ENCODE assay signal across 9 mouse cellular contexts in the genomic region with DNA sequence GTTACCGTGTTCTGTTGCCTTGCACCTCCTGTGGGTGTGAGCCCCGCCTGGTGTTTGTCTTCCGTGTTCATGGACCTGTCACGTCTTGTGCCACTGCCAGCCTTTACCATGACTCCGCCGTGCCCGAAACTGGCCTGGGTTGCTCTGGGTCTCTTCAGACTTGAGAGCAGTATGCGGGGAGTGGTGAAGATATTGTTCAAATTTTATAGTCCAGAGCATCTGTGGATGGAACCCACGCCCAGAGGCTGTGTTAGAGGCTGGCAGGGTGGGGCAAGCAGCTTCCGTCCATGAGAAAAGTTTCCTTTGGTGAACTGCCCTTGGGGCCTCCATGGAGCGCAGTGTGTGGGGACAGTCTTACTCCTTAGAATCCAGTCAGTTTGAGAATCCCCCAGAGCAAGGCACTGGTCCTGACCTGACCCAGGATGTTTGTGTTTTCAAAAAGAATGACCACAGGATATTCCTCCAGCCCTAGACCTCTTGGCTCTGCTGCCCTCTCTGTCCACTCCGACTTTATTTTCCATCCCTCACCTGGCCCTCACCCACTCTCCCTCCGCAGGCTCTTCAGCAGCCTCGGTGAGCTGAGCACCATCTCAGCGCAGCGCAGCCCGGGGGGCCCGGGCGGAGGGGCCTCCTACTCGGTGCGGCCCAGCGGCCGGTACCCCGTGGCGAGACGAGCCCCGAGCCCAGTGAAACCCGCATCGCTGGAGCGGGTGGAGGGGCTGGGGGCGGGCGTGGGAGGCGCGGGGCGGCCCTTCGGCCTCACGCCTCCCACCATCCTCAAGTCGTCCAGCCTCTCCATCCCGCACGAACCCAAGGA. TPM values are rescaled to one million over a fixed set of nuclear protein-coding genes. Genes with fewer than 3 reads are reported as not detected.
DNase-seq lines count a peak whose midpoint lies in the region; ATAC-seq and TF ChIP-seq lines count a peak whose summit lies in the region.
"Had no signal": no experiment of that assay in that cellular context is flagged by ENCODE, and none has a peak within 500 bp of the region (broad histone marks: within the 10 kb centered on the region; RNA-seq: fewer than 3 reads in every experiment).

No protein-coding gene starts in this region.

- 18% methylated on average over 38 of the region's 40 CpGs for WGBS in lung, embryonic 14.5 days
- 15% methylated on average over 40 of the region's 40 CpGs for WGBS in intestine, embryonic 15.5 days
- 14% methylated on average over 36 of the region's 40 CpGs for WGBS in neural tube, embryonic 15.5 days

- H3K9me3 ChIP-seq in lung, embryonic 14.5 days (ENCODE audit: low read depth, low read length) = no peaks in the 10 kb centered on the region
- no peaks in the 10 kb centered on the region for H3K9me3 ChIP-seq in intestine, embryonic 15.5 days
- H3K9me3 ChIP-seq in neural tube, embryonic 15.5 days (replicated peaks) = no peaks in the 10 kb centered on the region

- H3K4me3 ChIP-seq in lung, embryonic 14.5 days (ENCODE audit: low read depth, low read length) = peak overlapping the region; percentile 23
- H3K4me3 ChIP-seq in intestine, embryonic 15.5 days (replicated peaks) = peak overlapping the region; percentile 16
- H3K4me3 ChIP-seq in neural tube, embryonic 15.5 days (replicated peaks) = no peak overlapping the region
- H3K4me3 ChIP-seq: erythroblast, embryonic 14.5 days had no signal

- peaks cover 34% of the 10 kb centered on the region for H3K27me3 ChIP-seq in lung, embryonic 14.5 days (ENCODE audit: insufficient read depth, low read length)
- peaks cover 31% of the 10 kb centered on the region for H3K27me3 ChIP-seq in intestine, embryonic 15.5 days (replicated peaks)
- H3K27me3 ChIP-seq in neural tube, embryonic 15.5 days (replicated peaks) = peaks cover 41% of the 10 kb centered on the region

- 0 out of 2 replicates have a peak, but pooled peaks cover 3% of the 10 kb centered on the region for H3K4me1 ChIP-seq in lung, embryonic 14.5 days (ENCODE audit: insufficient read depth)
- peaks cover 16% of the 10 kb centered on the region; the same call in 1 of the 2 replicates for H3K4me1 ChIP-seq in intestine, embryonic 15.5 days (replicated peaks)
- H3K4me1 ChIP-seq in neural tube, embryonic 15.5 days = peaks cover 26% of the 10 kb centered on the region

- TF ChIP-seq CTCF in lung, embryonic 14.5 days (IDR thresholded peaks at IDR 0.05; ENCODE audit: low read depth) = no peak

- H3K27ac ChIP-seq in lung, embryonic 14.5 days (ENCODE audit: low read depth) = no peak overlapping the region
- H3K27ac ChIP-seq in intestine, embryonic 15.5 days = no peak overlapping the region
- no peak overlapping the region for H3K27ac ChIP-seq in neural tube, embryonic 15.5 days (replicated peaks)

- no peak overlapping the region for H3K9ac ChIP-seq in lung, embryonic 14.5 days
- H3K9ac ChIP-seq in intestine, embryonic 15.5 days = no peak overlapping the region
- no peak overlapping the region for H3K9ac ChIP-seq in neural tube, embryonic 15.5 days (replicated peaks)

- DNase-seq in cerebellum, adult 11 months = peak; percentile 22
- DNase-seq in cerebellum, postnatal 14 days = no peak
- no peak for DNase-seq in lung, embryonic 14.5 days
- no peak for DNase-seq in lung, postnatal 14 days
- no peak for DNase-seq in MN1 (ENCODE audit: low spot score)
- no peak for DNase-seq in frontal cortex, postnatal 36 days (ENCODE audit: low spot score in 2 of 2)

- H3K4me2 ChIP-seq in lung, embryonic 14.5 days = peak overlapping the region; percentile 51
- peak overlapping the region; percentile 55 for H3K4me2 ChIP-seq in intestine, embryonic 15.5 days (replicated peaks)
- H3K4me2 ChIP-seq in neural tube, embryonic 15.5 days = peak overlapping the region; percentile 35

- ATAC-seq in lung, embryonic 14.5 days (ENCODE audit: insufficient read depth) = no peak
- ATAC-seq in intestine, embryonic 15.5 days = 0 out of 2 replicates have a peak, but pooled peaks have one; percentile 14
- ATAC-seq in neural tube, embryonic 15.5 days (ENCODE audit: low FRiP score) = no peak

- H3K36me3 ChIP-seq in lung, embryonic 14.5 days (ENCODE audit: insufficient read depth) = peaks cover under 1% of the 10 kb centered on the region; the same call in 1 of the 2 replicates
- H3K36me3 ChIP-seq in intestine, embryonic 15.5 days = no peaks in the 10 kb centered on the region
- no peaks in the 10 kb centered on the region for H3K36me3 ChIP-seq in neural tube, embryonic 15.5 days

RNA-seq across cellular contexts. Expression of a gene that starts 10.7 kb away (rescaled TPM):
- polyA plus RNA-seq in lung, embryonic 14.5 days (2014; fragmentation: Nextera tagmentation; extraction: Ambion mirVana) = 0.16 TPM in 1 of 2 replicates, not detected in the other
- not detected in 2 replicates for polyA plus RNA-seq in intestine, embryonic 15.5 days (2015; fragmentation: Nextera tagmentation; extraction: Ambion mirVana)
- polyA plus RNA-seq in neural tube, embryonic 15.5 days (2015; fragmentation: Nextera tagmentation; extraction: Ambion mirVana) = 0.31 and 0.95 TPM in 2 replicates
- polyA plus RNA-seq: erythroblast, embryonic 14.5 days had no signal

RNA-seq across cellular contexts. Expression of a gene that starts 34.3 kb away (rescaled TPM):
- polyA plus RNA-seq in lung, embryonic 14.5 days (2014; fragmentation: Nextera tagmentation; extraction: Ambion mirVana) = 53.8 and 55.3 TPM in 2 replicates
- 29.9 and 30.7 TPM in 2 replicates for polyA plus RNA-seq in intestine, embryonic 15.5 days (2015; fragmentation: Nextera tagmentation; extraction: Ambion mirVana)
- polyA plus RNA-seq in neural tube, embryonic 15.5 days (2015; fragmentation: Nextera tagmentation; extraction: Ambion mirVana) = 71.9 and 86.6 TPM in 2 replicates

RNA-seq across cellular contexts. Expression of a gene that starts 58.0 kb away (rescaled TPM):
- polyA plus RNA-seq in lung, embryonic 14.5 days (2014; fragmentation: Nextera tagmentation; extraction: Ambion mirVana) = 3.2 and 3.9 TPM in 2 replicates
- 1.2 and 1.3 TPM in 2 replicates for polyA plus RNA-seq in intestine, embryonic 15.5 days (2015; fragmentation: Nextera tagmentation; extraction: Ambion mirVana)
- polyA plus RNA-seq in neural tube, embryonic 15.5 days (2015; fragmentation: Nextera tagmentation; extraction: Ambion mirVana) = 8.9 and 9.5 TPM in 2 replicates
